Mouse (Mus musculus) gonadal fat pad, adult 2 months (tissue): ENCODE measurements around the gene Mvb12b. TPM values are rescaled to one million over a fixed set of nuclear protein-coding genes. Genes with fewer than 3 reads are reported as not detected.

Experiments
- DNase-seq: peaks from one replicate; pipeline ENCODE4 v3.0.0-alpha.2; 2012; ENCODE audit warnings: low read depth
- polyA plus RNA-seq: library from polyadenylated mRNA; depleted of rRNA; stranded (reverse); fragments of >200 nt; gene quantifications from 2 replicates; pipeline ENCODE4 v1.2.3, GENCODE M21; 2012; rRNA removed

The Mvb12b gene
- polyA plus RNA-seq, 1 experiment: 29.0 TPM

DNA sequence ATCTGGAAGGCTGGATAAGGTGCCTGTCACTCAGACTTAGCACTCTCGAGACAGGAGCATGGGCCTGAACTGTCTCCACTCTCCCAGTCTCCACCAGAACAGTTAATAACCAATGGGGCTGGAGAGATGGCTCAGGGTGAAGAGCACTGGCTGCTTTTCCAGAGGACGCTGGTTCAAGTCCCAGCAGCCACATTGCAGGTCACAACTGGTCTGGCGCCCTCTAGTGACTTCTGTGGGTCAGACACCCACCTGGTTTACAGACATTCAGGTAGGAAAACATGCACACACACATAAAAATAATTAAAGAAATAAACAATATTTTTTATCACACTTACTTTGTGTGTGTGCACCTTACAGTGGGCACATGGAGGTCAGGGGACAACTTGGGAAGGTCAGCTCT lies 191.3 kb downstream of the Mvb12b start:
- DNase-seq: no peak

DNA sequence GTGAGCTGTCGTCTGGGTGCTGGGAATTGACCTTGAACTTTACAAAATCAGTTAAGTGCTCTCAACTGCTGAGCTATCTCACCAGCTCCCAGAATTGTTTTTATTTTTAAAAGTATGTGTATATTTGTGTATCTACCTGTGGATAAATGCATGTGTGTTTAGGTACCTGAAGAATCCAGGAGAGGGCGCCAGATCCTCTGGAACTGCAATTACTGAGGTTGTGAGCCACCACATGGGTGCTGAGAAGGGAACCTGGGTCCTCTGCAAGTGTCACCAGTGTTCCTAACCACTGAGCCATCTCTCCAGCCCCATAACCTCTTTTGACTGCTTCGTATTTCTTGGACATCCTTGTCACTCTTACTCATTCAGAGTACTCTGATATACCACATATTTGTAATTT lies 193.8 kb downstream of the Mvb12b start:
- no peak for DNase-seq

DNA sequence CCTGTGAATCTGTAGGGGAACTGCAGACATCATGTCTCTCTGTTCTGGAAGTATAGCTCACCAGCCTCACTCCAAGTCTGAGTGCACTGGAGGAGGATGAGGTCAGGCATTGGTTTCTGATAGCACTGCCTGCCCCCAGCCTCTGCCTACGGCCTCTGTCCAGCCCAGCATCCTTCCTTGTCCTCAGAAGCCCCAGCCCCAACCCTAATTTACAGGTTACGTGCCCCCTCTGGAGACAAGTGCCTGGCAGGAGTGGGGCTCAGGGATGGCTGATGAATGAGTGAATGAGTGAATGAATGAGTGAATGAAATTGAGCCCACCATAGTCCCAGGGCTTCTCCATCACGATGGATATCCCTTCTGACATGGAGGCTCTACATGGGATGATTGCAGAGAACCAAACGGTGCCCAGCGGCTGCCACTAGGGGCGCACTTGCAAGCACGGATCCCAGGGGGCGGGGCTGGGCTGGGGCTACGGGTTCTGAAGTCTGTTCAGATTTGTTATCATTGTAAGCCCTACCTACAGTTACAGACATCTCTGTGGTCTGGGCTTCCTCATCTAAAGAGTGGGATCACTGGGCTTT lies 197.8 kb downstream of the Mvb12b start:
- DNase-seq: no peak

DNA sequence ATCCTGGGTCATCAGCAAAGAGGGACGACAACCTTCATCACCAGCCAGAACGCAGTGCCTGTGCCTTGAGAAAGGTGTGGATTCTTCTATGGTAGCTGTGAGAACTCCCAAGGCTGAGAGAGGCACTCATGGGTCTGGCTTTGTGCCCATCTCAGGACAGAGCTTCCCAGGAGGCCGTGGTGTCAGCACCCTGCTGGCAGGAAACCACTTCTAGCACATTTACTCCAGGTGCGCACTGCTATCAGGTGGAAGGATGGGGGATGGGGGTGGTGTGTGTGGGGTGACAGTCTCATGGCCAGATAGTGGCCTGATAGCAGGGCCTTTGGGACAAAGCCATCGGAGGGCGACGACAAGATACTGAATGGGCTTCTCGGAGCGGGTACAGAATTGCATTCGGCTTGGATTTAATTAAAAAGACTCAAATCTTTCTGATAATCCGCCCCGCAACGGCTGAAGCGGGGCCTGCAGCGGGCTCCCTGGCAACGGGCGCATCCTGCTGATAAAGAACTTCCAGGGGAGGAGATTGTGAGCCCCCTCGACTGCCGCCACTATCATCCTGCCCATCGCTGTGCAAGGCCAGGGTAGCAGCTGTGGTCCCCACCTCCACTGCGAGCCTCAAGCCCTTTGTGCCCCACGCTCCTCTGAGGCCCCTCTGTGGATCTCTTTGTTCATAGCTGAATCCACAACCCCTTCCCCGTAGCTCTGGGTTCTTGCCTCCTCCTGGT lies 198.4 kb downstream of the Mvb12b start:
- no peak for DNase-seq

DNA sequence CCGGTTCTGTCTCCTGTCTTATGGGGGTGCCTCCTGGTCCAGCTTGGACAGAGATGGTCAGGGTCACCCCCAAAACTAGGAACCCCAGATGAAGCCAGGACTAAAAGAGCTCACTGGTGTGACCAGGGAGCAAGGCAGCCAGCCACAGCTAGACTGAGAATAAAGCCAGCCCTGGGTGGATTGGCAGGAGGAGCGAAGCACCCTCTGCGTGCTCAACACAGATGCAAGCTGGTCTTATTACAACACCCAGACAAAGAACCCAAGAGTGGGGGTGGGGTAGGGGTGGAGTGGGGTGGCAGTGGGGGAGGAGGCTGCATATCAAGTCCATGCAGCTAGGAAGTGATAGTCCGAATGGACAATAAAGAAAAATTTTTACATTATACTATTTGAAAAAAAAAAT lies 204.2 kb downstream of the Mvb12b start:
- DNase-seq: no peak

DNA sequence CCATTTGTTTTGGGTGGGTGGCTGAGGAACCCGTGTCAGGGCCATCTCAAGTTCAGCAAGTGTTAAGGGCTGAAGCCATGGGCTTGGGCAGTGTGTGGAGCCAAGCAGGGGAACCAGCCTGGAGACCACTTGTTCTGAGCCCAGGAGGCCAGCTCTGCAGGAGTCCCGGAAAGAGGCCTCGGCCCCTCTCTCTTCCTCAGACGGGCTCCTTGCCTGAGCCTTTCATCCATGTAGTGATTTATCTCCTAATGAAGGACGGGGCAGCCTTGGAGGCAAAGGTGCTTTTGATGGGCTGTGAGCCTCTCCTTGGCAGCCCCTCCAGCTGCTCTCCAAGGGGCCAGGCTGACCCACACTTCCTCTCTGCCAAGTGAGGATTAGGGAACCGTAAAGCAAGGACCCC lies 204.7 kb downstream of the Mvb12b start:
- DNase-seq: no peak

DNA sequence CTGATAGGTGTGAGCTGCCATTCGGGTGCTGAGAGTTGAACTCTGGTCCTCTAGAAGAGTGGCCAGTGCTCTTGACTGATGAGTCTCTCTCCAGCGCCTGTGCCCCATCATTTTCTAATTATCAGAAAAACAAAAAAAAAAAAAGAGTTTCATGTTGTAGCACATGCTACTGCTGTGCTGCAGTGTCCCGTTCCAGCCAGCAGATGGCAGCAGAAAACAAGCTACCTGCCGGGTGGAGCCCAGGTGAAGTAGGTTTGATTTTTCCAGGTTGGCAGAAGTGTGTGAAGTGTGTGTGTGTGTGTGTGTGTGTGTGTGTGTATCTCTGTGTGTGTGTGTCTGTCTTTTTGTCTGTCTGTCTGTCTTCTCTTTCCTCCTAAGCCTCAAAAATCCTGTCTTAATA lies 205.5 kb downstream of the Mvb12b start:
- no peak for DNase-seq

Other genes starting within 250 kb of the Mvb12b start
- not detected in 2 replicates for gene Lmx1b, start 247.4 kb downstream of the Mvb12b start, polyA plus RNA-seq